Mouse (Mus musculus): ENCODE measurements around the gene Tex2.

GRCm38 (mm10) chr11:106606042-106606441 is 7.2 kb downstream of the Tex2 start:
- TF ChIP-seq CTCF (IDR thresholded peaks at IDR 0.05; ENCODE audit: low read depth, low read length) = no peak
- no peak for TF ChIP-seq GATA1 (IDR thresholded peaks at IDR 0.05; ENCODE audit: borderline replicate concordance, low read length)
- no peak for TF ChIP-seq TAL1 (conservative IDR thresholded peaks at IDR 0.05; ENCODE audit: low read depth, low read length)
- no peak for TF ChIP-seq POLR2AphosphoS5 (IDR thresholded peaks at IDR 0.05; ENCODE audit: insufficient replicate concordance, low read depth, low read length)
- TF ChIP-seq GATA2 (IDR thresholded peaks at IDR 0.05; ENCODE audit: borderline replicate concordance, low read depth, low read length) = no peak

Measured in G1E (cell line).